Comparison of ENCODE assay signal across 15 mouse cellular contexts in genomic region chr17:67861080-67861630, GRCm38 (mm10).
A peak's percentile ranks its signal among the peaks of the same experiment; 100 is the strongest.
DNase-seq lines count a peak whose midpoint lies in the region; ATAC-seq and TF ChIP-seq lines count a peak whose summit lies in the region.
"Had no signal": no experiment of that assay in that cellular context is flagged by ENCODE, and none has a peak within 500 bp of the region (broad histone marks: within the 10 kb centered on the region; RNA-seq: fewer than 3 reads in every experiment).

No protein-coding gene starts in this region.

- H3K27me3 ChIP-seq in forebrain, embryonic 11.5 days (ENCODE audit: control insufficient read depth, insufficient read depth, low read length), result no peaks in the 10 kb centered on the region
- no peaks in the 10 kb centered on the region for H3K27me3 ChIP-seq in forebrain, postnatal 0 days (ENCODE audit: insufficient read depth, low read length)
- H3K27me3 ChIP-seq in hindbrain, embryonic 14.5 days (ENCODE audit: control insufficient read depth, insufficient read depth, low read length), result no peaks in the 10 kb centered on the region
- no peaks in the 10 kb centered on the region for H3K27me3 ChIP-seq in hindbrain, embryonic 11.5 days (ENCODE audit: control insufficient read depth, insufficient read depth, low read length)
- H3K27me3 ChIP-seq in midbrain, embryonic 15.5 days (replicated peaks), result no peaks in the 10 kb centered on the region
- no peaks in the 10 kb centered on the region for H3K27me3 ChIP-seq in midbrain, embryonic 11.5 days (ENCODE audit: control insufficient read depth, insufficient read depth, low read length)
- H3K27me3 ChIP-seq: embryonic facial prominence, embryonic 15.5 days; kidney, embryonic 15.5 days; limb, embryonic 15.5 days; megakaryocyte, embryonic 14.5 days had no signal

- TF ChIP-seq CTCF in forebrain, postnatal 0 days (IDR thresholded peaks at IDR 0.05; ENCODE audit: low read depth), result no peak

- no peaks in the 10 kb centered on the region for H3K9me3 ChIP-seq in forebrain, embryonic 11.5 days (ENCODE audit: control insufficient read depth, low read length)
- no peaks in the 10 kb centered on the region for H3K9me3 ChIP-seq in forebrain, postnatal 0 days (ENCODE audit: low read length)
- H3K9me3 ChIP-seq in hindbrain, embryonic 14.5 days (ENCODE audit: control insufficient read depth, low read length), result no peaks in the 10 kb centered on the region
- H3K9me3 ChIP-seq in hindbrain, embryonic 11.5 days (ENCODE audit: control insufficient read depth, low read length), result no peaks in the 10 kb centered on the region
- no peaks in the 10 kb centered on the region for H3K9me3 ChIP-seq in midbrain, embryonic 15.5 days
- no peaks in the 10 kb centered on the region for H3K9me3 ChIP-seq in midbrain, embryonic 11.5 days (ENCODE audit: control insufficient read depth, low read length)
- H3K9me3 ChIP-seq: embryonic facial prominence, embryonic 15.5 days; heart, embryonic 13.5 days; kidney, embryonic 15.5 days; limb, embryonic 15.5 days had no signal

- no peak overlapping the region for H3K4me2 ChIP-seq in forebrain, embryonic 11.5 days (ENCODE audit: low read depth, low read length, severe bottlenecking)
- H3K4me2 ChIP-seq in forebrain, postnatal 0 days (ENCODE audit: low read depth), result no peak overlapping the region
- no peak overlapping the region for H3K4me2 ChIP-seq in hindbrain, embryonic 14.5 days (replicated peaks)
- H3K4me2 ChIP-seq in hindbrain, embryonic 11.5 days (replicated peaks; ENCODE audit: low read depth, low read length), result no peak overlapping the region
- H3K4me2 ChIP-seq in midbrain, embryonic 15.5 days, result no peak overlapping the region
- H3K4me2 ChIP-seq in midbrain, embryonic 11.5 days, result no peak overlapping the region
- H3K4me2 ChIP-seq: embryonic facial prominence, embryonic 15.5 days; heart, embryonic 13.5 days; kidney, embryonic 15.5 days; limb, embryonic 15.5 days; lung, embryonic 14.5 days had no signal

- no peak for DNase-seq in forebrain, embryonic 11.5 days (ENCODE audit: low spot score)
- DNase-seq in forebrain, postnatal 0 days, result no peak
- no peak for DNase-seq in hindbrain, embryonic 14.5 days (ENCODE audit: low spot score)
- DNase-seq in hindbrain, embryonic 11.5 days (ENCODE audit: low spot score), result no peak
- DNase-seq in midbrain, embryonic 11.5 days (ENCODE audit: low spot score, missing footprints), result no peak
- peak; percentile 57 for DNase-seq in retina, postnatal 1 day
- no peak for DNase-seq in lung, postnatal 25 days (ENCODE audit: low spot score)

- no peak overlapping the region for H3K4me3 ChIP-seq in forebrain, embryonic 11.5 days (ENCODE audit: low read depth, low read length)
- no peak overlapping the region for H3K4me3 ChIP-seq in forebrain, postnatal 0 days (ENCODE audit: low read depth, low read length)
- no peak overlapping the region for H3K4me3 ChIP-seq in hindbrain, embryonic 14.5 days (replicated peaks; ENCODE audit: low read length)
- no peak overlapping the region for H3K4me3 ChIP-seq in hindbrain, embryonic 11.5 days (ENCODE audit: low read depth, low read length)
- H3K4me3 ChIP-seq in midbrain, embryonic 15.5 days, result no peak overlapping the region
- no peak overlapping the region for H3K4me3 ChIP-seq in midbrain, embryonic 11.5 days (ENCODE audit: low read depth, low read length)
- H3K4me3 ChIP-seq: embryonic facial prominence, embryonic 15.5 days; heart, embryonic 13.5 days; kidney, embryonic 15.5 days; limb, embryonic 15.5 days; megakaryocyte, embryonic 14.5 days had no signal

- no peaks in the 10 kb centered on the region for H3K36me3 ChIP-seq in forebrain, embryonic 11.5 days (ENCODE audit: control insufficient read depth, insufficient read depth, low read length)
- no peaks in the 10 kb centered on the region for H3K36me3 ChIP-seq in forebrain, postnatal 0 days (ENCODE audit: insufficient read depth)
- no peaks in the 10 kb centered on the region for H3K36me3 ChIP-seq in hindbrain, embryonic 14.5 days (replicated peaks; ENCODE audit: control insufficient read depth, insufficient read depth)
- H3K36me3 ChIP-seq in hindbrain, embryonic 11.5 days (ENCODE audit: control insufficient read depth, insufficient read depth, low read length), result no peaks in the 10 kb centered on the region
- H3K36me3 ChIP-seq in midbrain, embryonic 15.5 days (replicated peaks), result no peaks in the 10 kb centered on the region
- no peaks in the 10 kb centered on the region for H3K36me3 ChIP-seq in midbrain, embryonic 11.5 days (ENCODE audit: control insufficient read depth, insufficient read depth, low read length)

- 91% methylated on average over 10 of the region's 10 CpGs for WGBS in forebrain, embryonic 11.5 days
- 73% methylated on average over 10 of the region's 10 CpGs for WGBS in forebrain, postnatal 0 days
- 79% methylated on average over 10 of the region's 10 CpGs for WGBS in hindbrain, embryonic 14.5 days
- WGBS in hindbrain, embryonic 11.5 days, result 92% methylated on average over 10 of the region's 10 CpGs
- WGBS in midbrain, embryonic 15.5 days, result 80% methylated on average over 10 of the region's 10 CpGs
- 93% methylated on average over 10 of the region's 10 CpGs for WGBS in midbrain, embryonic 11.5 days

- ATAC-seq in forebrain, embryonic 11.5 days (replicated peaks; ENCODE audit: low FRiP score), result 0 out of 2 replicates have a peak, but pooled peaks have one; percentile 32
- no peak for ATAC-seq in forebrain, postnatal 0 days
- ATAC-seq in hindbrain, embryonic 14.5 days (ENCODE audit: low FRiP score), result peak; percentile 53; the same call in 1 of the 2 replicates
- no peak for ATAC-seq in hindbrain, embryonic 11.5 days (ENCODE audit: low FRiP score)
- ATAC-seq in midbrain, embryonic 15.5 days (replicated peaks), result peak; percentile 48
- ATAC-seq in midbrain, embryonic 11.5 days (ENCODE audit: low FRiP score), result no peak

- H3K4me1 ChIP-seq in forebrain, embryonic 11.5 days (replicated peaks; ENCODE audit: control insufficient read depth, insufficient read depth, low read length), result no peaks in the 10 kb centered on the region
- H3K4me1 ChIP-seq in forebrain, postnatal 0 days (ENCODE audit: insufficient read depth), result peaks cover 4% of the 10 kb centered on the region
- H3K4me1 ChIP-seq in hindbrain, embryonic 14.5 days (replicated peaks; ENCODE audit: control insufficient read depth, insufficient read depth, low read length), result no peaks in the 10 kb centered on the region
- H3K4me1 ChIP-seq in hindbrain, embryonic 11.5 days (replicated peaks; ENCODE audit: control insufficient read depth, insufficient read depth, low read length), result no peaks in the 10 kb centered on the region
- H3K4me1 ChIP-seq in midbrain, embryonic 15.5 days, result no peaks in the 10 kb centered on the region
- no peaks in the 10 kb centered on the region for H3K4me1 ChIP-seq in midbrain, embryonic 11.5 days (ENCODE audit: control insufficient read depth, insufficient read depth, low read length)
- H3K4me1 ChIP-seq: megakaryocyte, embryonic 14.5 days had no signal

- H3K27ac ChIP-seq in forebrain, embryonic 11.5 days (ENCODE audit: low read depth, low read length), result no peak overlapping the region
- H3K27ac ChIP-seq in forebrain, postnatal 0 days (ENCODE audit: low read depth, low read length), result no peak overlapping the region
- H3K27ac ChIP-seq in hindbrain, embryonic 14.5 days, result no peak overlapping the region
- H3K27ac ChIP-seq in hindbrain, embryonic 11.5 days (ENCODE audit: low read depth, low read length), result no peak overlapping the region
- no peak overlapping the region for H3K27ac ChIP-seq in midbrain, embryonic 15.5 days
- no peak overlapping the region for H3K27ac ChIP-seq in midbrain, embryonic 11.5 days (ENCODE audit: low read depth, low read length)
- H3K27ac ChIP-seq: heart, embryonic 13.5 days; kidney, embryonic 15.5 days; limb, embryonic 15.5 days; liver, embryonic 14.5 days had no signal

- H3K9ac ChIP-seq in forebrain, embryonic 11.5 days (ENCODE audit: low read length), result no peak overlapping the region
- H3K9ac ChIP-seq in forebrain, postnatal 0 days, result no peak overlapping the region
- no peak overlapping the region for H3K9ac ChIP-seq in hindbrain, embryonic 14.5 days
- no peak overlapping the region for H3K9ac ChIP-seq in hindbrain, embryonic 11.5 days (ENCODE audit: low read depth, low read length)
- no peak overlapping the region for H3K9ac ChIP-seq in midbrain, embryonic 15.5 days
- no peak overlapping the region for H3K9ac ChIP-seq in midbrain, embryonic 11.5 days (ENCODE audit: low read length)
- H3K9ac ChIP-seq: embryonic facial prominence, embryonic 15.5 days; heart, embryonic 13.5 days; kidney, embryonic 15.5 days; limb, embryonic 15.5 days; liver, embryonic 14.5 days; lung, embryonic 14.5 days had no signal

Comparison
In these comparisons a context has a peak if more than half of its experiments do, and no peak if none do; other contexts are left out.
1. ATAC-seq: peak in forebrain, embryonic 11.5 days (single experiment), hindbrain, embryonic 14.5 days (single experiment) and midbrain, embryonic 15.5 days (single experiment); none in forebrain, postnatal 0 days (single experiment), hindbrain, embryonic 11.5 days (single experiment) and midbrain, embryonic 11.5 days (single experiment).